Mouse (Mus musculus) B cell, adult 67 days (primary cell): ENCODE results near the gene Pgc. TPM values are rescaled to one million over a fixed set of nuclear protein-coding genes. Genes with fewer than 3 reads are reported as not detected.

Experiments
- total RNA-seq, 2 experiments: library from RNA; stranded (reverse); gene quantifications; 4 replicates each; pipeline ENCODE4 v1.2.4; 2023

The Pgc gene
- not detected for total RNA-seq

GRCm38 (mm10) chr17:47726566-47726965, at the start of gene Pgc:
Gene Pgc, plus strand, starts transcription at chr17:47726842.

GRCm38 (mm10) chr17:47688344-47688607, 38.4 kb upstream of the Pgc start, which contains the start of gene Tomm6:
Gene Tomm6, minus strand, starts transcription at chr17:47688386.

GRCm38 (mm10) chr17:47688608-47689575, 37.8 kb upstream of the Pgc start, which contains the start of gene Frs3:
Gene Frs3, plus strand, starts transcription at chr17:47689030.

GRCm38 (mm10) chr17:47694442-47694502, 32.4 kb upstream of the Pgc start, which contains the start of gene Gm21981:
Gene Gm21981, minus strand, starts transcription at chr17:47694455.

GRCm38 (mm10) chr17:47694503-47695336, 31.9 kb upstream of the Pgc start, which contains the start of gene Prickle4:
Gene Prickle4, minus strand, starts transcription at chr17:47694736.

GRCm38 (mm10) chr17:47736856-47737255, 10.2 kb downstream of the Pgc start, which contains the start of gene Tfeb:
Gene Tfeb, plus strand, starts transcription at chr17:47737030.

Other genes with a start within 250 kb of the Pgc start
- gene Taf8, start 224.6 kb upstream of the Pgc start, total RNA-seq: 10 to 100 TPM; 61.4 to 65.7 TPM
- gene Ccnd3, start 221.8 kb upstream of the Pgc start, total RNA-seq: 100 to 1,000 TPM; 151 to 249 TPM
- 10 to 100 TPM; 11.5 to 12.2 TPM for gene Bysl, start 115.3 kb upstream of the Pgc start, total RNA-seq
- 10 to 100 TPM; 53.3 to 77.0 TPM for gene Med20, start 115.3 kb upstream of the Pgc start, total RNA-seq
- gene Gm20517, start 115.3 kb upstream of the Pgc start, total RNA-seq: 1 to 10 TPM; 2.4 to 3.5 TPM
- 1 to 10 TPM; 5.7 to 6.7 TPM for gene Usp49, start 96.2 kb upstream of the Pgc start, total RNA-seq
- gene Tomm6, start 38.5 kb upstream of the Pgc start, total RNA-seq: 100 to 1,000 TPM; 148 to 154 TPM
- 1 to 10 TPM; 4.2 to 5.4 TPM for gene Frs3, start 37.8 kb upstream of the Pgc start, total RNA-seq
- gene Gm21981, start 32.4 kb upstream of the Pgc start, total RNA-seq: not detected
- not detected for gene Prickle4, start 32.1 kb upstream of the Pgc start, total RNA-seq
- gene Tfeb, start 10.2 kb downstream of the Pgc start, total RNA-seq: 100 to 1,000 TPM; 172 to 178 TPM
- not detected for gene Mdfi, start 107.8 kb downstream of the Pgc start, total RNA-seq
- 100 to 1,000 TPM in 1 of 2 experiments, 10 to 100 TPM in 1; 94.3 to 103 TPM for gene Foxp4, start 197.8 kb downstream of the Pgc start, total RNA-seq